Mouse (Mus musculus) cerebellum, adult 2 months (tissue): ENCODE results near the gene Pld1. TPM values are rescaled to one million over a fixed set of nuclear protein-coding genes. Genes with fewer than 3 reads are reported as not detected.

Source experiments
- DNase-seq, 2 experiments: peaks; one replicate each; pipeline ENCODE4 v3.0.0; 2021
- H3K27ac ChIP-seq: fragments of 200-500 bp; 2 replicates; pipeline ENCODE4 v1.5.1; 2012; ENCODE audit warnings: low read length, control low read depth, inconsistent platforms; ENCODE audit not compliant: insufficient read depth
- H3K27me3 ChIP-seq: fragments of 200-500 bp; 2 replicates; pipeline ENCODE4 v1.6.1; 2012; ENCODE audit warnings: inconsistent platforms, mild to moderate bottlenecking, low read length, moderate library complexity; ENCODE audit not compliant: control insufficient read depth, insufficient read depth
- H3K4me1 ChIP-seq: fragments of 200-500 bp; 2 replicates; pipeline ENCODE4 v1.6.1; 2011; ENCODE audit warnings: low read length; ENCODE audit not compliant: control insufficient read depth, insufficient read depth
- H3K4me3 ChIP-seq: fragments of 200-500 bp; replicated peaks from 2 replicates; pipeline ENCODE3; 2011; ENCODE audit warnings: mild to moderate bottlenecking, low read depth, low read length, control low read depth; ENCODE audit not compliant: insufficient read depth
- CTCF ChIP-seq: fragments of 200-500 bp; IDR thresholded peaks from 2 replicates; pipeline ENCODE4 v1.5.1; 2011; ENCODE audit warnings: low read depth, mild to moderate bottlenecking, control low read depth, low read length, moderate library complexity, borderline replicate concordance; ENCODE audit not compliant: insufficient read depth
- POLR2A ChIP-seq: fragments of 200-500 bp; IDR thresholded peaks from 2 replicates; pipeline ENCODE4 v1.6.1; 2011; ENCODE audit warnings: low read length, control low read depth, borderline replicate concordance; ENCODE audit not compliant: insufficient read depth
- WGBS: fragments of 180-500 bp; shearing (Covaris S2); methylation state at CpG from one replicate; pipeline ENCODE4 v1.1.7; 2018; 5-methylcytosine and 5-hydroxymethylcytosine counted together
- polyA plus RNA-seq: library from polyadenylated mRNA; depleted of rRNA; stranded (reverse); fragments of >200 nt; gene quantifications from 2 replicates; pipeline ENCODE4 v1.2.3, GENCODE M21; 2012

Gene Pld1
- polyA plus RNA-seq, 1 experiment: 6.0 TPM

- no peaks in the 10 kb centered on the region for H3K4me1 ChIP-seq
- no peak overlapping the region for H3K4me3 ChIP-seq
- TF ChIP-seq CTCF (no peak), POLR2A (no peak)
- no peak for DNase-seq
- WGBS: 94% methylated on average over 5 of the region's 5 CpGs
- no peaks in the 10 kb centered on the region for H3K27me3 ChIP-seq
- no peak overlapping the region for H3K27ac ChIP-seq
Measured at GRCm38 (mm10) chr3:27985344-27985743, 46.8 kb downstream of the Pld1 start.

- DNase-seq: no peak
- no peak for TF ChIP-seq POLR2A
- no peak for TF ChIP-seq CTCF
- 30% methylated on average over 8 of the region's 8 CpGs for WGBS
- Histone ChIP-seq H3K4me3 (no peak overlapping the region), H3K27me3 (no peaks in the 10 kb centered on the region), H3K4me1 (no peaks in the 10 kb centered on the region), H3K27ac (no peak overlapping the region)
Measured at GRCm38 (mm10) chr3:27987891-27988536, 49.5 kb downstream of the Pld1 start.

- TF ChIP-seq POLR2A (no peak), CTCF (no peak)
- no peak overlapping the region for H3K27ac ChIP-seq
- no peaks in the 10 kb centered on the region for H3K27me3 ChIP-seq
- no peaks in the 10 kb centered on the region for H3K4me1 ChIP-seq
- no peak for DNase-seq
- H3K4me3 ChIP-seq: no peak overlapping the region
- 92% methylated on average over 2 of the region's 2 CpGs for WGBS
Measured at GRCm38 (mm10) chr3:27991100-27991703, 52.7 kb downstream of the Pld1 start.

- no peak for DNase-seq
- no peak for TF ChIP-seq CTCF
- no peak for TF ChIP-seq POLR2A
- H3K4me3 ChIP-seq: no peak overlapping the region
- H3K27me3 ChIP-seq: no peaks in the 10 kb centered on the region
- H3K27ac ChIP-seq: no peak overlapping the region
- WGBS: 84% methylated on average over 8 of the region's 8 CpGs
- no peaks in the 10 kb centered on the region for H3K4me1 ChIP-seq
Measured at GRCm38 (mm10) chr3:27994175-27994990, 55.9 kb downstream of the Pld1 start.

GRCm38 (mm10) chr3:28004321-28004720, 65.8 kb downstream of the Pld1 start:
- H3K4me3 ChIP-seq: no peak overlapping the region
- H3K27me3 ChIP-seq: no peaks in the 10 kb centered on the region
- WGBS: 63% methylated on average over 6 of the region's 6 CpGs
- no peaks in the 10 kb centered on the region for H3K4me1 ChIP-seq
- H3K27ac ChIP-seq: no peak overlapping the region
- DNase-seq: no peak
- TF ChIP-seq POLR2A (no peak), CTCF (no peak)

GRCm38 (mm10) chr3:28007684-28008083, 69.2 kb downstream of the Pld1 start:
- Histone ChIP-seq H3K4me3 (no peak overlapping the region), H3K4me1 (no peaks in the 10 kb centered on the region), H3K27ac (no peak overlapping the region), H3K27me3 (no peaks in the 10 kb centered on the region)
- no peak for DNase-seq
- no peak for TF ChIP-seq CTCF
- no peak for TF ChIP-seq POLR2A
- 91% methylated on average over 11 of the region's 11 CpGs for WGBS

- no peaks in the 10 kb centered on the region for H3K27me3 ChIP-seq
- TF ChIP-seq CTCF (no peak), POLR2A (no peak)
- no peak for DNase-seq
- no peak overlapping the region for H3K27ac ChIP-seq
- WGBS: 61% methylated on average over 4 of the region's 4 CpGs
- H3K4me3 ChIP-seq: no peak overlapping the region
- no peaks in the 10 kb centered on the region for H3K4me1 ChIP-seq
Measured at GRCm38 (mm10) chr3:28008369-28008768, 69.9 kb downstream of the Pld1 start.

GRCm38 (mm10) chr3:28012177-28012576, 73.7 kb downstream of the Pld1 start:
- no peak for DNase-seq

More at GRCm38 (mm10) chr3:28012177-28012576, 73.7 kb downstream of the Pld1 start:
- no peak overlapping the region for H3K4me3 ChIP-seq
- H3K27ac ChIP-seq: no peak overlapping the region
- 87% methylated on average over 7 of the region's 7 CpGs for WGBS
- no peak for TF ChIP-seq POLR2A
- no peak for TF ChIP-seq CTCF
- no peaks in the 10 kb centered on the region for H3K27me3 ChIP-seq
- no peaks in the 10 kb centered on the region for H3K4me1 ChIP-seq
